Mouse (Mus musculus): Measurements from ENCODE around the gene Olfr272. TPM values are rescaled to one million over a fixed set of nuclear protein-coding genes. Genes with fewer than 3 reads are reported as not detected.

Gene Olfr272
- polyA plus RNA-seq, 1 experiment from 2014 or later, result not detected

DNA sequence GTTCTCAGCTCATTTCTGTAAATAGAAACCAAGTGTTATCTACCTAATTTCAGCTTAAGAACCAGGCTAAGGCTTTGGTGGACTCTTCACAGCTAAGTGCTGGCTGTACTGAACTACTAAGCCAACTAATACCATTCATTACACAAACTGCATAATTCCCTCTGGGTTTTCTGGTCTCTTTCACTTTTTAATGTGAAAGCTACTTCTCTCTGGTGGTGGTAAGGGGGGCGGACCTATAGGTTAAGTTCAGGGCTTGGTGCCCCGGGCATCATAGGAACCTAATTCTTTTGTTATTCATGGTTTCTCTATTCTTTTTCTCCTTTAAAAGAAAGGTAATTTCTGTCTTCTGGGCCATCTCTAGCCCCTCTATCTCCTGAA, 1.7 kb downstream of the Olfr272 start:
- no peaks in the 10 kb centered on the region for H3K27me3 ChIP-seq (ENCODE audit: control insufficient read depth, insufficient read depth, low read length)
- no peak overlapping the region for H3K9ac ChIP-seq (ENCODE audit: low read length)
- no peak overlapping the region for H3K4me2 ChIP-seq (replicated peaks; ENCODE audit: low read depth)
- H3K36me3 ChIP-seq (ENCODE audit: control insufficient read depth, insufficient read depth, low read length), result no peaks in the 10 kb centered on the region
- DNase-seq (ENCODE audit: low spot score) (no peak), ATAC-seq (ENCODE audit: low FRiP score, low TSS enrichment) (no peak)
- no peaks in the 10 kb centered on the region for H3K9me3 ChIP-seq (ENCODE audit: control insufficient read depth, low read length)
- no peak for TF ChIP-seq EP300 (optimal IDR thresholded peaks at IDR 0.05)
- no peak for TF ChIP-seq CTCF (IDR thresholded peaks at IDR 0.05; ENCODE audit: low read depth)
- no peak overlapping the region for H3K27ac ChIP-seq (replicated peaks)
- no peak overlapping the region for H3K4me3 ChIP-seq (ENCODE audit: low read depth, low read length)
- H3K4me1 ChIP-seq (replicated peaks; ENCODE audit: control insufficient read depth, insufficient read depth), result no peaks in the 10 kb centered on the region
- 80% methylated on average over 2 of the region's 2 CpGs for WGBS

DNA sequence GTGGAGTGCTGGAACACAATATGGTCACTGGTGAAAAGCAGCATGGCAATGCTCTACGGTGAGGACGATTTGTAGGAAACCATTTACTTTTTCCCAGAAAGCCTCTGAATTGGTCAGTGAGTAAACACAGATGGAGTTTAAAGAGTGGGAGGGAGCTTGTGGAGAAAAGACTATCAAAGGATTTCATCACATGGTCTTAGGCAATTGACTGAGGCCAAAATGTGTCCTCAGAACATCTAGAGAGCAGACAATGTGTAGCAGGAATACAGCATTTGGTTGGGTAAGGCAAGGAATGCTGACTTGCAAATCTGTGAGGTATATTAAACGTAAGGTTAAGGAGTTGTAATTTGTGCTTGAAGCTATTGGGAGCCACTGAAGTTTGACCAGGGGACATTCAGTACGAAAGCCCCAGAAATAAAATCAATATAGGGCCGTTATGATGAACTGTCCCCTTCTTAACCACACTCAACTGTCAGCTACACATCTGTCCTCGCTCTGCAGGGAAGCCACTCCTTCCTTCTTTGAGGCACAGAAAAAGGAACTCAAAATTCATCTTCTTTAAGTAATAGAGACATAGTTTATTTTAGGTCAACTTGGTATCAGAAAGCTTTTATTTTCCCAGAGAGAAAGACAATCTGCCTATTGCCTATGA, 2.2 kb downstream of the Olfr272 start:
- Histone ChIP-seq H3K27ac (replicated peaks) (no peak overlapping the region), H3K4me2 (replicated peaks; ENCODE audit: low read depth) (no peak overlapping the region), H3K4me1 (replicated peaks; ENCODE audit: control insufficient read depth, insufficient read depth) (no peaks in the 10 kb centered on the region), H3K9ac (ENCODE audit: low read length) (no peak overlapping the region), H3K27me3 (ENCODE audit: control insufficient read depth, insufficient read depth, low read length) (no peaks in the 10 kb centered on the region), H3K4me3 (ENCODE audit: low read depth, low read length) (no peak overlapping the region), H3K36me3 (ENCODE audit: control insufficient read depth, insufficient read depth, low read length) (no peaks in the 10 kb centered on the region), H3K9me3 (ENCODE audit: control insufficient read depth, low read length) (no peaks in the 10 kb centered on the region)
- no peak for ATAC-seq (ENCODE audit: low FRiP score, low TSS enrichment)
- no peak for TF ChIP-seq CTCF (IDR thresholded peaks at IDR 0.05; ENCODE audit: low read depth)
- no peak for TF ChIP-seq EP300 (optimal IDR thresholded peaks at IDR 0.05)
- WGBS, result 67% methylated on average over 6 of the region's 6 CpGs
- no peak for DNase-seq (ENCODE audit: low spot score)

DNA sequence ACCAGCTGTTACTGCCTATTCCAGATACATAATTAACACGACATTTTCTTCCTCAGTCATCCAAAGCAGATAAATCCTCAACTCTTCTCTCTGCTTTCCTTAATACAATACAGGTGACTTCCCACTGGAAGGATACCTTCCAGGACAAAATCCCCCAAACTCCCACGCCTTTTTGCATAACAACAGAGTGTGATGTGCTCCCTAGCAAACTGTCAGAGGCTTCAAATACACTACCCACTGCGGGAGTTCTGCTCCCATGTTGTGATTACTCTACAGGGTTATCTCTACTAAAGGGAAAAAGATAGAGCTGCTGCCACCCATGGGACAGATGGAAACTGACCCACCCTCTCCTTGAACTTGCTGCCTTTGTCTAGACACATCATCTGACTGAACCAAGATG, 6.6 kb downstream of the Olfr272 start:
- 41% methylated on average over 3 of the region's 3 CpGs for WGBS
- no peaks in the 10 kb centered on the region for H3K9me3 ChIP-seq (ENCODE audit: control insufficient read depth, low read length)
- no peaks in the 10 kb centered on the region for H3K4me1 ChIP-seq (replicated peaks; ENCODE audit: control insufficient read depth, insufficient read depth)
- H3K27me3 ChIP-seq (ENCODE audit: control insufficient read depth, insufficient read depth, low read length), result no peaks in the 10 kb centered on the region
- no peak overlapping the region for H3K4me3 ChIP-seq (ENCODE audit: low read depth, low read length)
- no peaks in the 10 kb centered on the region for H3K36me3 ChIP-seq (ENCODE audit: control insufficient read depth, insufficient read depth, low read length)
- ATAC-seq (ENCODE audit: low FRiP score, low TSS enrichment), result no peak
- DNase-seq (ENCODE audit: low spot score), result no peak
- TF ChIP-seq CTCF (IDR thresholded peaks at IDR 0.05; ENCODE audit: low read depth) (no peak), EP300 (optimal IDR thresholded peaks at IDR 0.05) (no peak)
- H3K27ac ChIP-seq (replicated peaks), result no peak overlapping the region
- no peak overlapping the region for H3K4me2 ChIP-seq (replicated peaks; ENCODE audit: low read depth)
- H3K9ac ChIP-seq (ENCODE audit: low read length), result no peak overlapping the region

DNA sequence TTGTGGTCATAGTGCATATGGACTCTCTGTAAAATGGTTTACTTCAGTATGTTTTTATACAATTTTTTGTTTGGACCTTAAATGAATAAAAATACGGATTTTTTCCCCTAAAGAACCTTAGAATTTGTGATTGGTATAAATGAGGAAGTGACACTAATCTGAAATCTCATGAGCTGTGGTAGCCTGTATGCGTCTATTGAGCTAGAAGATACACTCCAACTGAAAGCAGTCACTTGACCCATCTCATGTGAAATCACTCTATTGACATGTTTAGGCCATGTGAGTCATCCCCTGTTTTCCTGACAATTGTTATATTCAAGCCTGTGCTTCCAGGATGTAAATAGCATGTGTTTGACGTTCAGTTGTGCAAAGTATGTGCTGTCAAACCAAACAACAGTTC, 9.4 kb downstream of the Olfr272 start:
- DNase-seq (ENCODE audit: low spot score), result no peak
- no peaks in the 10 kb centered on the region for H3K9me3 ChIP-seq (ENCODE audit: control insufficient read depth, low read length)
- H3K4me3 ChIP-seq (ENCODE audit: low read depth, low read length), result no peak overlapping the region
- TF ChIP-seq EP300 (optimal IDR thresholded peaks at IDR 0.05) (no peak), CTCF (IDR thresholded peaks at IDR 0.05; ENCODE audit: low read depth) (no peak)
- H3K36me3 ChIP-seq (ENCODE audit: control insufficient read depth, insufficient read depth, low read length), result no peaks in the 10 kb centered on the region
- 67% methylated on average over 3 of the region's 3 CpGs for WGBS
- H3K4me2 ChIP-seq (replicated peaks; ENCODE audit: low read depth), result no peak overlapping the region
- ATAC-seq (ENCODE audit: low FRiP score, low TSS enrichment), result no peak
- H3K4me1 ChIP-seq (replicated peaks; ENCODE audit: control insufficient read depth, insufficient read depth), result no peaks in the 10 kb centered on the region
- H3K9ac ChIP-seq (ENCODE audit: low read length), result no peak overlapping the region
- H3K27me3 ChIP-seq (ENCODE audit: control insufficient read depth, insufficient read depth, low read length), result no peaks in the 10 kb centered on the region
- H3K27ac ChIP-seq (replicated peaks), result no peak overlapping the region

DNA sequence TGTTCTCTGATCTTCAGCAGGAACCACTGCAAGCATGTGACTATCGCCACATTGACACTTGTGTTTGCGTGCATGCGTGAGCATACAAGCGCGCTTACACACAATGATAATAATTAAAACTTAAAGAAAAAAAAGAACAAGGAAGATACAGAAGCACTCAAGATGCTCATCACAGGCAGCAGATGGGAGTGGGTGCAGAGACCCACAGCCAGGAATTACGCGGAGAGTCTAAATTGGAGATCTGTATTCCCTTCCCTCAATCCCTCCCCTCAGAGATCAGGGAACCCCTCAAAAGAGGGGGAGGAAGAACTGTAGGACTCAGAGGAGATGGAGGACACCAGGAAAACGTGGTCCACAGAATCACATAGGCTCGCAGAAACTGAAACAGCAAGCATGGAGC, 54.8 kb downstream of the Olfr272 start:
- no peaks in the 10 kb centered on the region for H3K36me3 ChIP-seq (ENCODE audit: control insufficient read depth, insufficient read depth, low read length)
- no peak overlapping the region for H3K4me2 ChIP-seq (replicated peaks; ENCODE audit: low read depth)
- WGBS, result 93% methylated on average over 9 of the region's 9 CpGs
- TF ChIP-seq EP300 (optimal IDR thresholded peaks at IDR 0.05), result no peak
- TF ChIP-seq CTCF (IDR thresholded peaks at IDR 0.05; ENCODE audit: low read depth), result no peak
- no peak overlapping the region for H3K4me3 ChIP-seq (ENCODE audit: low read depth, low read length)
- H3K27me3 ChIP-seq (ENCODE audit: control insufficient read depth, insufficient read depth, low read length), result no peaks in the 10 kb centered on the region
- H3K4me1 ChIP-seq (replicated peaks; ENCODE audit: control insufficient read depth, insufficient read depth), result no peaks in the 10 kb centered on the region
- H3K9me3 ChIP-seq (ENCODE audit: control insufficient read depth, low read length), result no peaks in the 10 kb centered on the region
- no peak overlapping the region for H3K27ac ChIP-seq (replicated peaks)
- DNase-seq (ENCODE audit: low spot score) (no peak), ATAC-seq (ENCODE audit: low FRiP score, low TSS enrichment) (no peak)
- no peak overlapping the region for H3K9ac ChIP-seq (ENCODE audit: low read length)

Other genes with a start within 250 kb of the Olfr272 start
- gene Olfr275, start 104.6 kb downstream of the Olfr272 start, polyA plus RNA-seq (2015; fragmentation: Nextera tagmentation; extraction: Ambion mirVana), result not detected in 2 replicates
- gene Olfr273, start 59.9 kb downstream of the Olfr272 start, polyA plus RNA-seq (2015; fragmentation: Nextera tagmentation; extraction: Ambion mirVana), result not detected in 2 replicates
- gene Olfr270, start 45.4 kb upstream of the Olfr272 start, polyA plus RNA-seq (2015; fragmentation: Nextera tagmentation; extraction: Ambion mirVana), result not detected in 2 replicates
- gene Nipsnap3a, start 70.1 kb upstream of the Olfr272 start, polyA plus RNA-seq (2015; fragmentation: Nextera tagmentation; extraction: Ambion mirVana), result not detected in 2 replicates
- gene Nipsnap3b, start 92.7 kb upstream of the Olfr272 start, polyA plus RNA-seq (2015; fragmentation: Nextera tagmentation; extraction: Ambion mirVana), result 109 TPM in 2 replicates
- 1.6 and 2.0 TPM in 2 replicates for gene Abca1, start 240.7 kb upstream of the Olfr272 start, polyA plus RNA-seq (2015; fragmentation: Nextera tagmentation; extraction: Ambion mirVana)